Mouse (Mus musculus) hindbrain, embryonic 12.5 days (tissue): ENCODE measurements around the gene 1700023F06Rik. TPM values are rescaled to one million over a fixed set of nuclear protein-coding genes. Genes with fewer than 3 reads are reported as not detected.

Source experiments
- ATAC-seq: fragments of 200-750 bp; cut with Nextera tagmentation; 2 replicates; pipeline ENCODE4 v1.8.0; 2017; ENCODE audit warnings: moderate TSS enrichment; ENCODE audit not compliant: low FRiP score
- H3K27ac ChIP-seq: fragments of 300-500 bp; sonication (generic); 2 replicates; pipeline ENCODE4 v1.5.1; 2016; ENCODE audit warnings: mild to moderate bottlenecking
- H3K27me3 ChIP-seq: fragments of 300-500 bp; sonication (generic); 2 replicates; pipeline ENCODE4 v1.6.1; 2016; ENCODE audit warnings: mild to moderate bottlenecking
- H3K36me3 ChIP-seq: fragments of 300-500 bp; sonication (generic); 2 replicates; pipeline ENCODE4 v1.6.1; 2016; ENCODE audit warnings: mild to moderate bottlenecking
- H3K4me1 ChIP-seq: fragments of 300-500 bp; sonication (generic); 2 replicates; pipeline ENCODE4 v1.6.1; 2016
- H3K4me2 ChIP-seq: fragments of 300-500 bp; sonication (generic); replicated peaks from 2 replicates; pipeline ENCODE4 v1.6.1; 2016; ENCODE audit warnings: mild to moderate bottlenecking
- H3K4me3 ChIP-seq: fragments of 300-500 bp; sonication (generic); 2 replicates; pipeline ENCODE4 v1.5.1; 2016; ENCODE audit warnings: mild to moderate bottlenecking
- H3K9ac ChIP-seq: fragments of 300-500 bp; sonication (generic); 2 replicates; pipeline ENCODE4 v1.6.1; 2016; ENCODE audit warnings: mild to moderate bottlenecking, moderate library complexity
- H3K9me3 ChIP-seq: fragments of 300-500 bp; sonication (generic); replicated peaks from 2 replicates; pipeline ENCODE4 v1.6.1; 2016; ENCODE audit warnings: mild to moderate bottlenecking
- WGBS: fragments of 180-500 bp; shearing (Covaris S2); methylation state at CpG from one replicate; pipeline ENCODE4 v1.1.7; 2016; 5-methylcytosine and 5-hydroxymethylcytosine counted together
- polyA plus RNA-seq: library from polyadenylated mRNA; unstranded; fragments of >200 nt; fragmentation: Nextera tagmentation; extraction: Ambion mirVana; gene quantifications from 2 replicates; pipeline ENCODE4 v1.2.1, GENCODE M21; 2016

Gene 1700023F06Rik
- polyA plus RNA-seq, 1 experiment from 2014 or later, result 0.71 TPM

- 72% methylated on average over 5 of the region's 5 CpGs for WGBS
- Histone ChIP-seq H3K36me3 (no peaks in the 10 kb centered on the region), H3K4me1 (no peaks in the 10 kb centered on the region), H3K4me3 (no peak overlapping the region), H3K27ac (no peak overlapping the region), H3K4me2 (no peak overlapping the region), H3K9me3 (no peaks in the 10 kb centered on the region), H3K27me3 (peaks cover 36% of the 10 kb centered on the region), H3K9ac (no peak overlapping the region)
- ATAC-seq, result no peak
These were observed 31.1 kb downstream of the 1700023F06Rik start for GRCm38 (mm10) chr11:103177216-103177615.

- Histone ChIP-seq H3K27me3 (peaks cover 43% of the 10 kb centered on the region), H3K36me3 (no peaks in the 10 kb centered on the region), H3K9me3 (no peaks in the 10 kb centered on the region), H3K4me3 (no peak overlapping the region), H3K9ac (no peak overlapping the region), H3K4me2 (no peak overlapping the region), H3K27ac (no peak overlapping the region), H3K4me1 (no peaks in the 10 kb centered on the region)
- ATAC-seq, result no peak
- WGBS, result 93% methylated on average over 1 of the region's 1 CpGs
These were observed 31.8 kb downstream of the 1700023F06Rik start for GRCm38 (mm10) chr11:103176510-103176909.

- H3K4me3 ChIP-seq, result no peak overlapping the region
- H3K27me3 ChIP-seq, result peaks cover 50% of the 10 kb centered on the region
- no peak for ATAC-seq
- no peak overlapping the region for H3K9ac ChIP-seq
- peaks cover 4% of the 10 kb centered on the region; the same call in 1 of the 2 replicates for H3K4me1 ChIP-seq
- no peak overlapping the region for H3K27ac ChIP-seq
- WGBS, result 75% methylated on average over 14 of the region's 14 CpGs
- H3K36me3 ChIP-seq, result no peaks in the 10 kb centered on the region
- H3K4me2 ChIP-seq, result no peak overlapping the region
- no peaks in the 10 kb centered on the region for H3K9me3 ChIP-seq
These were observed 32.5 kb downstream of the 1700023F06Rik start for GRCm38 (mm10) chr11:103175688-103176442.

GRCm38 (mm10) chr11:103174891-103175391 is 33.4 kb downstream of the 1700023F06Rik start:
- Histone ChIP-seq H3K4me2 (no peak overlapping the region), H3K27me3 (peaks cover 52% of the 10 kb centered on the region), H3K9me3 (no peaks in the 10 kb centered on the region), H3K27ac (no peak overlapping the region), H3K36me3 (no peaks in the 10 kb centered on the region), H3K4me1 (peaks cover 12% of the 10 kb centered on the region), H3K4me3 (no peak overlapping the region), H3K9ac (no peak overlapping the region)
- 59% methylated on average over 8 of the region's 8 CpGs for whole genome bisulfite sequencing
- ATAC-seq, result no peak

- Histone ChIP-seq H3K9me3 (no peaks in the 10 kb centered on the region), H3K4me3 (no peak overlapping the region), H3K4me2 (no peak overlapping the region), H3K27me3 (peaks cover 52% of the 10 kb centered on the region), H3K4me1 (peaks cover 14% of the 10 kb centered on the region), H3K9ac (no peak overlapping the region), H3K27ac (no peak overlapping the region), H3K36me3 (no peaks in the 10 kb centered on the region)
- 83% methylated on average over 5 of the region's 5 CpGs for WGBS
- ATAC-seq, result no peak
These were observed 33.9 kb downstream of the 1700023F06Rik start for GRCm38 (mm10) chr11:103174411-103174832.

GRCm38 (mm10) chr11:103173771-103174344 is 34.5 kb downstream of the 1700023F06Rik start:
- no peak overlapping the region for H3K4me2 ChIP-seq
- ATAC-seq, result no peak
- no peak overlapping the region for H3K4me3 ChIP-seq
- no peaks in the 10 kb centered on the region for H3K9me3 ChIP-seq
- H3K27ac ChIP-seq, result no peak overlapping the region
- no peaks in the 10 kb centered on the region for H3K36me3 ChIP-seq
- 92% methylated on average over 11 of the region's 11 CpGs for WGBS
- H3K4me1 ChIP-seq, result peaks cover 14% of the 10 kb centered on the region
- peaks cover 58% of the 10 kb centered on the region for H3K27me3 ChIP-seq
- no peak overlapping the region for H3K9ac ChIP-seq

GRCm38 (mm10) chr11:103173041-103173770 is 35.2 kb downstream of the 1700023F06Rik start:
- peaks cover 58% of the 10 kb centered on the region for H3K27me3 ChIP-seq
- no peak overlapping the region for H3K4me2 ChIP-seq
- no peak for ATAC-seq
- 85% methylated on average over 7 of the region's 7 CpGs for WGBS
- H3K4me1 ChIP-seq, result peaks cover 14% of the 10 kb centered on the region
- H3K9me3 ChIP-seq, result no peaks in the 10 kb centered on the region
- H3K4me3 ChIP-seq, result no peak overlapping the region
- H3K9ac ChIP-seq, result no peak overlapping the region
- no peak overlapping the region for H3K27ac ChIP-seq
- H3K36me3 ChIP-seq, result no peaks in the 10 kb centered on the region

GRCm38 (mm10) chr11:103172392-103173040 is 35.8 kb downstream of the 1700023F06Rik start:
- H3K4me1 ChIP-seq, result peaks cover 14% of the 10 kb centered on the region
- peaks cover 58% of the 10 kb centered on the region for H3K27me3 ChIP-seq
- no peak for ATAC-seq
- no peak overlapping the region for H3K9ac ChIP-seq
- no peak overlapping the region for H3K27ac ChIP-seq
- 71% methylated on average over 6 of the region's 6 CpGs for WGBS
- no peaks in the 10 kb centered on the region for H3K36me3 ChIP-seq
- no peaks in the 10 kb centered on the region for H3K9me3 ChIP-seq
- no peak overlapping the region for H3K4me2 ChIP-seq
- H3K4me3 ChIP-seq, result no peak overlapping the region

GRCm38 (mm10) chr11:103171703-103172391 is 36.5 kb downstream of the 1700023F06Rik start:
- Histone ChIP-seq H3K4me2 (peak overlapping the region; percentile 98), H3K27me3 (peaks cover 58% of the 10 kb centered on the region), H3K9ac (peak overlapping the region; percentile 81; the same call in 1 of the 2 replicates), H3K27ac (no peak overlapping the region), H3K9me3 (no peaks in the 10 kb centered on the region), H3K4me3 (peak overlapping the region; percentile 72), H3K4me1 (peaks cover 14% of the 10 kb centered on the region), H3K36me3 (no peaks in the 10 kb centered on the region)
- 52% methylated on average over 9 of the region's 9 CpGs for WGBS
- ATAC-seq, result no peak

- Histone ChIP-seq H3K4me3 (peak overlapping the region; percentile 72), H3K9ac (peak overlapping the region; percentile 81), H3K4me1 (peaks cover 14% of the 10 kb centered on the region), H3K9me3 (no peaks in the 10 kb centered on the region), H3K4me2 (peak overlapping the region; percentile 98), H3K27me3 (peaks cover 58% of the 10 kb centered on the region), H3K27ac (no peak overlapping the region), H3K36me3 (no peaks in the 10 kb centered on the region)
- 3% methylated on average over 23 of the region's 23 CpGs for WGBS
- peak; percentile 14; the same call in 1 of the 2 replicates for ATAC-seq
These were observed 37.1 kb downstream of the 1700023F06Rik start for GRCm38 (mm10) chr11:103171286-103171620.

GRCm38 (mm10) chr11:103170494-103171285 is 37.7 kb downstream of the 1700023F06Rik start, which contains the start of gene Fmnl1:
TSS of gene Fmnl1 (plus strand) at chr11:103171107.
- Histone ChIP-seq H3K4me3 (peak within 1 kb of the TSS; percentile 72), H3K36me3 (no peaks in the 10 kb centered on the region), H3K4me1 (peaks cover 14% of the 10 kb centered on the region), H3K27me3 (peaks cover 58% of the 10 kb centered on the region), H3K9ac (peak within 1 kb of the TSS; percentile 81), H3K27ac (0 out of 2 replicates have a peak within 1 kb of the TSS, but pooled peaks have one; percentile 7), H3K4me2 (peak within 1 kb of the TSS; percentile 98), H3K9me3 (no peaks in the 10 kb centered on the region)
- 2% methylated on average over 35 of the region's 84 CpGs for WGBS
- peak; percentile 68 for ATAC-seq
